Mouse (Mus musculus): Measurements from ENCODE around the gene Gm11444. TPM values are rescaled to one million over a fixed set of nuclear protein-coding genes. Genes with fewer than 3 reads are reported as not detected.
A peak's percentile ranks its signal among the peaks of the same experiment; 100 is the strongest.

The Gm11444 gene
- polyA plus RNA-seq, 1 experiment from 2014 or later: not detected

- Histone ChIP-seq H3K36me3 (ENCODE audit: control insufficient read depth, insufficient read depth, low read length) (no peaks in the 10 kb centered on the region), H3K9me3 (ENCODE audit: control insufficient read depth, low read length) (no peaks in the 10 kb centered on the region), H3K4me3 (ENCODE audit: low read length) (no peak overlapping the region), H3K27me3 (ENCODE audit: control insufficient read depth, insufficient read depth, low read length) (peaks cover 26% of the 10 kb centered on the region), H3K27ac (ENCODE audit: low read depth, low read length) (peak overlapping the region; percentile 53; the same call in 1 of the 2 replicates), H3K4me1 (ENCODE audit: control insufficient read depth, insufficient read depth, low read length) (peaks cover 58% of the 10 kb centered on the region), H3K9ac (ENCODE audit: low read depth, low read length) (no peak overlapping the region), H3K4me2 (replicated peaks; ENCODE audit: low read depth, low read length) (no peak overlapping the region)
- WGBS: 25% methylated on average over 9 of the region's 9 CpGs
- ATAC-seq (ENCODE audit: low FRiP score, low TSS enrichment): no peak
Observed at GRCm38 (mm10) chr11:85827342-85827741, 22.8 kb downstream of the Gm11444 start.

- H3K4me3 ChIP-seq (ENCODE audit: low read length): no peak overlapping the region
- H3K36me3 ChIP-seq (ENCODE audit: control insufficient read depth, insufficient read depth, low read length): no peaks in the 10 kb centered on the region
- H3K4me2 ChIP-seq (replicated peaks; ENCODE audit: low read depth, low read length): no peak overlapping the region
- no peak overlapping the region for H3K9ac ChIP-seq (ENCODE audit: low read depth, low read length)
- peaks cover 71% of the 10 kb centered on the region for H3K4me1 ChIP-seq (ENCODE audit: control insufficient read depth, insufficient read depth, low read length)
- H3K9me3 ChIP-seq (ENCODE audit: control insufficient read depth, low read length): no peaks in the 10 kb centered on the region
- ATAC-seq (ENCODE audit: low FRiP score, low TSS enrichment): no peak
- WGBS: 15% methylated on average over 7 of the region's 7 CpGs
- peaks cover 21% of the 10 kb centered on the region for H3K27me3 ChIP-seq (ENCODE audit: control insufficient read depth, insufficient read depth, low read length)
- peak overlapping the region; percentile 55; the same call in 1 of the 2 replicates for H3K27ac ChIP-seq (ENCODE audit: low read depth, low read length)
Observed at GRCm38 (mm10) chr11:85825823-85826222, 24.3 kb downstream of the Gm11444 start.

- peaks cover 68% of the 10 kb centered on the region for H3K4me1 ChIP-seq (ENCODE audit: control insufficient read depth, insufficient read depth, low read length)
- peak overlapping the region; percentile 55; the same call in 1 of the 2 replicates for H3K27ac ChIP-seq (ENCODE audit: low read depth, low read length)
- H3K27me3 ChIP-seq (ENCODE audit: control insufficient read depth, insufficient read depth, low read length): peaks cover 19% of the 10 kb centered on the region
- 74% methylated on average over 10 of the region's 10 CpGs for WGBS
- H3K36me3 ChIP-seq (ENCODE audit: control insufficient read depth, insufficient read depth, low read length): no peaks in the 10 kb centered on the region
- ATAC-seq (ENCODE audit: low FRiP score, low TSS enrichment): no peak
- H3K4me3 ChIP-seq (ENCODE audit: low read length): no peak overlapping the region
- H3K4me2 ChIP-seq (replicated peaks; ENCODE audit: low read depth, low read length): no peak overlapping the region
- H3K9ac ChIP-seq (ENCODE audit: low read depth, low read length): no peak overlapping the region
- no peaks in the 10 kb centered on the region for H3K9me3 ChIP-seq (ENCODE audit: control insufficient read depth, low read length)
Observed at GRCm38 (mm10) chr11:85825031-85825430, 25.1 kb downstream of the Gm11444 start.

GRCm38 (mm10) chr11:85823794-85824193, 26.3 kb downstream of the Gm11444 start:
- 83% methylated on average over 4 of the region's 4 CpGs for WGBS
- Histone ChIP-seq H3K27ac (ENCODE audit: low read depth, low read length) (no peak overlapping the region), H3K36me3 (ENCODE audit: control insufficient read depth, insufficient read depth, low read length) (no peaks in the 10 kb centered on the region), H3K9ac (ENCODE audit: low read depth, low read length) (no peak overlapping the region), H3K27me3 (ENCODE audit: control insufficient read depth, insufficient read depth, low read length) (peaks cover 11% of the 10 kb centered on the region), H3K9me3 (ENCODE audit: control insufficient read depth, low read length) (no peaks in the 10 kb centered on the region), H3K4me2 (replicated peaks; ENCODE audit: low read depth, low read length) (no peak overlapping the region), H3K4me3 (ENCODE audit: low read length) (no peak overlapping the region), H3K4me1 (ENCODE audit: control insufficient read depth, insufficient read depth, low read length) (peaks cover 56% of the 10 kb centered on the region)
- no peak for ATAC-seq (ENCODE audit: low FRiP score, low TSS enrichment)

GRCm38 (mm10) chr11:85823181-85823580, 27.0 kb downstream of the Gm11444 start:
- Histone ChIP-seq H3K4me2 (replicated peaks; ENCODE audit: low read depth, low read length) (no peak overlapping the region), H3K9me3 (ENCODE audit: control insufficient read depth, low read length) (no peaks in the 10 kb centered on the region), H3K4me3 (ENCODE audit: low read length) (no peak overlapping the region), H3K4me1 (ENCODE audit: control insufficient read depth, insufficient read depth, low read length) (peaks cover 52% of the 10 kb centered on the region), H3K27ac (ENCODE audit: low read depth, low read length) (no peak overlapping the region), H3K36me3 (ENCODE audit: control insufficient read depth, insufficient read depth, low read length) (no peaks in the 10 kb centered on the region), H3K27me3 (ENCODE audit: control insufficient read depth, insufficient read depth, low read length) (peaks cover 6% of the 10 kb centered on the region), H3K9ac (ENCODE audit: low read depth, low read length) (no peak overlapping the region)
- ATAC-seq (ENCODE audit: low FRiP score, low TSS enrichment): no peak
- WGBS: 19% methylated on average over 5 of the region's 6 CpGs

GRCm38 (mm10) chr11:85821659-85822058, 28.5 kb downstream of the Gm11444 start:
- no peak for ATAC-seq (ENCODE audit: low FRiP score, low TSS enrichment)
- H3K9me3 ChIP-seq (ENCODE audit: control insufficient read depth, low read length): no peaks in the 10 kb centered on the region
- peak overlapping the region; percentile 11; the same call in 1 of the 2 replicates for H3K27ac ChIP-seq (ENCODE audit: low read depth, low read length)
- H3K4me2 ChIP-seq (replicated peaks; ENCODE audit: low read depth, low read length): no peak overlapping the region
- H3K27me3 ChIP-seq (ENCODE audit: control insufficient read depth, insufficient read depth, low read length): peaks cover 2% of the 10 kb centered on the region; the same call in 1 of the 2 replicates
- no peak overlapping the region for H3K9ac ChIP-seq (ENCODE audit: low read depth, low read length)
- peaks cover 43% of the 10 kb centered on the region for H3K4me1 ChIP-seq (ENCODE audit: control insufficient read depth, insufficient read depth, low read length)
- WGBS: 67% methylated on average over 9 of the region's 9 CpGs
- H3K4me3 ChIP-seq (ENCODE audit: low read length): no peak overlapping the region
- no peaks in the 10 kb centered on the region for H3K36me3 ChIP-seq (ENCODE audit: control insufficient read depth, insufficient read depth, low read length)

GRCm38 (mm10) chr11:85820959-85821358, 29.2 kb downstream of the Gm11444 start:
- Histone ChIP-seq H3K27ac (ENCODE audit: low read depth, low read length) (peak overlapping the region; percentile 47; the same call in 1 of the 2 replicates), H3K9ac (ENCODE audit: low read depth, low read length) (no peak overlapping the region), H3K36me3 (ENCODE audit: control insufficient read depth, insufficient read depth, low read length) (no peaks in the 10 kb centered on the region), H3K4me3 (ENCODE audit: low read length) (no peak overlapping the region), H3K4me1 (ENCODE audit: control insufficient read depth, insufficient read depth, low read length) (peaks cover 36% of the 10 kb centered on the region), H3K4me2 (replicated peaks; ENCODE audit: low read depth, low read length) (no peak overlapping the region), H3K9me3 (ENCODE audit: control insufficient read depth, low read length) (no peaks in the 10 kb centered on the region), H3K27me3 (ENCODE audit: control insufficient read depth, insufficient read depth, low read length) (peaks cover 2% of the 10 kb centered on the region; the same call in 1 of the 2 replicates)
- no peak for ATAC-seq (ENCODE audit: low FRiP score, low TSS enrichment)
- WGBS: 84% methylated on average over 3 of the region's 3 CpGs

GRCm38 (mm10) chr11:85818401-85818800, 31.7 kb downstream of the Gm11444 start:
- 85% methylated on average over 3 of the region's 3 CpGs for WGBS
- H3K27me3 ChIP-seq (ENCODE audit: control insufficient read depth, insufficient read depth, low read length): 0 out of 2 replicates have a peak, but pooled peaks cover 2% of the 10 kb centered on the region
- no peak overlapping the region for H3K27ac ChIP-seq (ENCODE audit: low read depth, low read length)
- no peak overlapping the region for H3K9ac ChIP-seq (ENCODE audit: low read depth, low read length)
- H3K36me3 ChIP-seq (ENCODE audit: control insufficient read depth, insufficient read depth, low read length): no peaks in the 10 kb centered on the region
- no peaks in the 10 kb centered on the region for H3K9me3 ChIP-seq (ENCODE audit: control insufficient read depth, low read length)
- no peak for ATAC-seq (ENCODE audit: low FRiP score, low TSS enrichment)
- peaks cover 39% of the 10 kb centered on the region for H3K4me1 ChIP-seq (ENCODE audit: control insufficient read depth, insufficient read depth, low read length)
- H3K4me3 ChIP-seq (ENCODE audit: low read length): no peak overlapping the region
- H3K4me2 ChIP-seq (replicated peaks; ENCODE audit: low read depth, low read length): no peak overlapping the region

GRCm38 (mm10) chr11:85816471-85816870, 33.7 kb downstream of the Gm11444 start:
- WGBS: 60% methylated on average over 5 of the region's 5 CpGs
- no peaks in the 10 kb centered on the region for H3K36me3 ChIP-seq (ENCODE audit: control insufficient read depth, insufficient read depth, low read length)
- no peaks in the 10 kb centered on the region for H3K9me3 ChIP-seq (ENCODE audit: control insufficient read depth, low read length)
- H3K4me2 ChIP-seq (replicated peaks; ENCODE audit: low read depth, low read length): no peak overlapping the region
- H3K4me1 ChIP-seq (ENCODE audit: control insufficient read depth, insufficient read depth, low read length): peaks cover 23% of the 10 kb centered on the region
- no peak for ATAC-seq (ENCODE audit: low FRiP score, low TSS enrichment)
- no peak overlapping the region for H3K27ac ChIP-seq (ENCODE audit: low read depth, low read length)
- H3K27me3 ChIP-seq (ENCODE audit: control insufficient read depth, insufficient read depth, low read length): peaks cover 4% of the 10 kb centered on the region; the same call in 1 of the 2 replicates
- no peak overlapping the region for H3K9ac ChIP-seq (ENCODE audit: low read depth, low read length)
- no peak overlapping the region for H3K4me3 ChIP-seq (ENCODE audit: low read length)

All from kidney, embryonic 14.5 days (tissue).